Mouse (Mus musculus) midbrain, embryonic 12.5 days (tissue): ENCODE results near the gene Pgbd1. TPM values are rescaled to one million over a fixed set of nuclear protein-coding genes. Genes with fewer than 3 reads are reported as not detected.

ENCODE experiments used
- ATAC-seq: fragments of 200-750 bp; cut with Nextera tagmentation; 2 replicates; pipeline ENCODE4 v1.8.0; 2017; ENCODE audit warnings: low read depth, moderate TSS enrichment, moderate library complexity; ENCODE audit not compliant: low FRiP score
- H3K27ac ChIP-seq: fragments of 300-500 bp; sonication (generic); replicated peaks from 2 replicates; pipeline ENCODE4 v1.5.1; 2016; ENCODE audit warnings: mild to moderate bottlenecking
- H3K27me3 ChIP-seq: fragments of 300-500 bp; sonication (generic); 2 replicates; pipeline ENCODE4 v1.6.1; 2016; ENCODE audit warnings: mild to moderate bottlenecking
- H3K36me3 ChIP-seq: fragments of 300-500 bp; sonication (generic); 2 replicates; pipeline ENCODE4 v1.6.1; 2016
- H3K4me1 ChIP-seq: fragments of 300-500 bp; sonication (generic); 2 replicates; pipeline ENCODE4 v1.6.1; 2016
- H3K4me2 ChIP-seq: fragments of 300-500 bp; sonication (generic); replicated peaks from 2 replicates; pipeline ENCODE4 v1.6.1; 2016; ENCODE audit warnings: mild to moderate bottlenecking, moderate library complexity
- H3K4me3 ChIP-seq: fragments of 300-500 bp; sonication (generic); 2 replicates; pipeline ENCODE4 v1.5.1; 2016; ENCODE audit warnings: mild to moderate bottlenecking
- H3K9ac ChIP-seq: fragments of 300-500 bp; sonication (generic); replicated peaks from 2 replicates; pipeline ENCODE4 v1.6.1; 2016; ENCODE audit warnings: mild to moderate bottlenecking, moderate library complexity
- H3K9me3 ChIP-seq: fragments of 300-500 bp; sonication (generic); 2 replicates; pipeline ENCODE4 v1.6.1; 2016; ENCODE audit warnings: mild to moderate bottlenecking
- WGBS: fragments of 180-500 bp; shearing (Covaris S2); methylation state at CpG from one replicate; pipeline ENCODE4 v1.1.7; 2016; 5-methylcytosine and 5-hydroxymethylcytosine counted together
- microRNA counts: library from miRNA; unstranded; fragments of <30 nt; microRNA quantifications from one replicate; lab custom pipeline; 2017
- microRNA-seq: library from miRNA; unstranded; fragments of <30 nt; microRNA quantifications from one replicate; pipeline ENCODE4, GENCODE M21; 2017
- polyA plus RNA-seq: library from polyadenylated mRNA; unstranded; fragments of >200 nt; fragmentation: Nextera tagmentation; extraction: Ambion mirVana; gene quantifications from 2 replicates; pipeline ENCODE4 v1.2.1, GENCODE M21; 2016

Gene Pgbd1
- polyA plus RNA-seq, 1 experiment from 2014 or later: 5.1 TPM

DNA sequence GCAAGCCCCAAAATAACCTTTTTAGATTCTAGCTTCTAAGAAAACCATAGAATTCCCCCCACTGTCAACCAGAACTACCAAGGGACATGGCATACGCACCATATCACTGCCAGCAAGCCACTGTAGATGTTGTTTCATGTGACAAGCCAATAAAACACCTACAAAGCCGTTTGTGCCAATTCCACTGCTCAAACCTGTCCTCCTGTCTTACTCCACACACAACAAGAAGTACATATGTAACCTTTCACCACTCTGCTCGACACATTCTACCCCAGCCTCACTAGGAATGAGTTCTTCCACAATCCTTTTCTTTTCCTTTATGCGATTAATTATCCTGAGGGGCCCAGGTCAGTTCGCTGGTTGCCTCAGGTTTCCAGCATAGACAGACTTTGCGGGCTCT lies 45.2 kb downstream of the Pgbd1 start:
- Histone ChIP-seq H3K27ac (no peak overlapping the region), H3K9me3 (no peaks in the 10 kb centered on the region), H3K4me1 (no peaks in the 10 kb centered on the region; the same call in 1 of the 2 replicates), H3K27me3 (no peaks in the 10 kb centered on the region), H3K4me3 (no peak overlapping the region), H3K9ac (no peak overlapping the region), H3K4me2 (no peak overlapping the region), H3K36me3 (peaks cover 78% of the 10 kb centered on the region)
- 95% methylated on average over 6 of the region's 6 CpGs for WGBS
- ATAC-seq: no peak

DNA sequence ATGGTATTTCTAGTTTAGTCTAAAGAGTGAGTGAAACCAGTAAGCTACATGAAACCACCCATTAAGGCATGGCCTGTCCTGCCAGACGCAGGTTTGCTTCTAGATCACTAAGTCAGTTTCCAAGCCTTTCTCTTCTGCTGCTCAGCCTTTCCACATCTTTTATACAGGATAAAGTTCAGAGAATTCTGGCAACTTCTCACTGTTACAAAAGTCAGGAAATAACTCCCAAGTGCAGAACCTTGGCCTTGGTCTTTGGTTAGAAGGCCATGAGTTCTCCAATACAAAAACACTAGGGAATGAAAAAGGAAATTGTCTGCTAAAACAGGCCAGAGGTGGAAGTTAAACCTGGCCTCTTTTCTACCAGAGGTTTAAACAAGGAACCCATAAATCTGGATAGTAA lies 45.6 kb downstream of the Pgbd1 start:
- no peak for ATAC-seq
- no peak overlapping the region for H3K9ac ChIP-seq
- peaks cover 80% of the 10 kb centered on the region for H3K36me3 ChIP-seq
- no peaks in the 10 kb centered on the region for H3K9me3 ChIP-seq
- H3K27me3 ChIP-seq: no peaks in the 10 kb centered on the region
- 89% methylated on average over 1 of the region's 1 CpGs for WGBS
- H3K4me2 ChIP-seq: no peak overlapping the region
- no peak overlapping the region for H3K27ac ChIP-seq
- no peak overlapping the region for H3K4me3 ChIP-seq
- no peaks in the 10 kb centered on the region; the same call in 1 of the 2 replicates for H3K4me1 ChIP-seq

DNA sequence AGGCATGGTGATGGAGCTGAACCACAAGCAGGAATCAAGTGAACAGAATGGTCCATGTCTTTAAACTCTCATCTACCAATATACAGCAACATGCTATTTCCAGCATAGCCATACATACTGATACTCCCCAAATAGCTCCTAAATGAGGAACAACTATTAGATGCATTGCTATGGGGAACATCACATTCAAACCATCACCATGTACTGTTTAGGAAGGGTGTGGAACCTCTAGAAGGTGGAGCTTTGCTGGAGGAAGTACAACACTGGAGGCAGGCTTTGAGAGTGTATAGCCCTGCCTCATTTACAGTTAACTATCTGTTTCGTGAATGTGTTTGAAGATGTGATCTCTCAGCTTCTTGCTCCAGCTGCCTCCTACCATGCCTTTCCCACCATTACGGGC lies 63.1 kb downstream of the Pgbd1 start:
- ATAC-seq: no peak

DNA sequence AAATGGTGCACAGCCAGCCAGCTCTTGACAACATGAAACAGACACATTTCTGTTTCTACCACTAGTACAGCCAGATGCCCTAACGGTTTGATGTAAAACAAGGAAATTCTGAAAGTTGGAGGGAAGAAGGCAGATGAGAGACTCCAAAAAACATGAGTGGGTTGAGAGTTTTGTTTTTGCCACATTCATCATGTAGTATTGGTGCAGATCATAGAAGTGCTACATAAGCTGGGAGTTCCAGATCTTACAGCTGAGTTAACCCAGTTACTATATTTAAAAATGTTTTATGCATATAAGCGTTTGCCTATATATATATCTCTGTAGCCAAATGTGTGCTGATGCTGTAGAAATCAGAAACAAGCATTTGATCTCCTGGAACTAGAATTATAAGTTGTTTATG lies 68.2 kb downstream of the Pgbd1 start:
- no peak overlapping the region for H3K4me3 ChIP-seq
- no peak for ATAC-seq
- H3K27ac ChIP-seq: no peak overlapping the region
- WGBS: 90% methylated on average over 2 of the region's 2 CpGs
- H3K4me1 ChIP-seq: no peaks in the 10 kb centered on the region
- H3K4me2 ChIP-seq: no peak overlapping the region
- no peaks in the 10 kb centered on the region for H3K9me3 ChIP-seq
- H3K9ac ChIP-seq: no peak overlapping the region
- peaks cover 44% of the 10 kb centered on the region for H3K36me3 ChIP-seq
- H3K27me3 ChIP-seq: no peaks in the 10 kb centered on the region

More for the DNA sequence above, 63.1 kb downstream of the Pgbd1 start:
- H3K4me3 ChIP-seq: no peak overlapping the region
- H3K4me1 ChIP-seq: no peaks in the 10 kb centered on the region
- no peak overlapping the region for H3K4me2 ChIP-seq
- H3K27me3 ChIP-seq: no peaks in the 10 kb centered on the region
- H3K9ac ChIP-seq: no peak overlapping the region
- peaks cover 3% of the 10 kb centered on the region; the same call in 1 of the 2 replicates for H3K36me3 ChIP-seq
- no peaks in the 10 kb centered on the region for H3K9me3 ChIP-seq
- WGBS: 81% methylated on average over 2 of the region's 2 CpGs
- H3K27ac ChIP-seq: no peak overlapping the region

MicroRNAs within 50 kb of the gene (microRNA counts, 519-probe panel; counts per million panel counts)
- 4,264 counts per million, percentile 27 among the panel's probes with 10 or more counts for microRNA mmu-miR-1896 (lab: Ali Mortazavi, UCI)

Small RNA genes within 50 kb of the gene (microRNA-seq; reads per million reads assigned to microRNA genes)
- gene Mir1896: not detected
- 0.70 reads per million for gene Mir6942

Other genes with a start within 250 kb of the Pgbd1 start
- not detected in 2 replicates for gene Gpx5, start 148.3 kb downstream of the Pgbd1 start, polyA plus RNA-seq
- gene Gpx6, start 128.9 kb downstream of the Pgbd1 start, polyA plus RNA-seq: not detected in 2 replicates
- gene Olfr1367, start 94.1 kb downstream of the Pgbd1 start, polyA plus RNA-seq: not detected in 2 replicates
- gene Zscan12, start 78.2 kb downstream of the Pgbd1 start, polyA plus RNA-seq: 20.3 and 20.7 TPM in 2 replicates
- gene Zkscan3, start 38.3 kb downstream of the Pgbd1 start, polyA plus RNA-seq: 99.0 and 100 TPM in 2 replicates
- gene Zscan26, start 12.7 kb upstream of the Pgbd1 start, polyA plus RNA-seq: 24.4 and 24.6 TPM in 2 replicates
- gene Nkapl, start 27.5 kb upstream of the Pgbd1 start, polyA plus RNA-seq: 2.5 and 2.9 TPM in 2 replicates
- 6.8 and 7.4 TPM in 2 replicates for gene Zkscan4, start 37.8 kb upstream of the Pgbd1 start, polyA plus RNA-seq
- gene Gm10065, start 38.4 kb upstream of the Pgbd1 start, polyA plus RNA-seq: not detected in 2 replicates
- 0.30 and 0.47 TPM in 2 replicates for gene AK157302, start 54.2 kb upstream of the Pgbd1 start, polyA plus RNA-seq
- 3.2 and 4.4 TPM in 2 replicates for gene Gm11273, start 60.4 kb upstream of the Pgbd1 start, polyA plus RNA-seq
- gene Zkscan8, start 90.1 kb upstream of the Pgbd1 start, polyA plus RNA-seq: 8.9 and 9.2 TPM in 2 replicates
- gene Olfr1366, start 101.8 kb upstream of the Pgbd1 start, polyA plus RNA-seq: 0.21 and 0.22 TPM in 2 replicates
- not detected in 2 replicates for gene Olfr1535, start 118.8 kb upstream of the Pgbd1 start, polyA plus RNA-seq
- gene Olfr1364, start 140.7 kb upstream of the Pgbd1 start, polyA plus RNA-seq: not detected in 2 replicates
- not detected in 2 replicates for gene Olfr1362, start 173.0 kb upstream of the Pgbd1 start, polyA plus RNA-seq
- gene Olfr11, start 201.5 kb upstream of the Pgbd1 start, polyA plus RNA-seq: not detected in 2 replicates
- gene Olfr1361, start 222.3 kb upstream of the Pgbd1 start, polyA plus RNA-seq: not detected in 2 replicates
- not detected in 2 replicates for gene Olfr1360, start 236.3 kb upstream of the Pgbd1 start, polyA plus RNA-seq